Mouse (Mus musculus) cortical plate, adult 2 months (tissue): ENCODE results near the gene BC037034. TPM values are rescaled to one million over a fixed set of nuclear protein-coding genes. Genes with fewer than 3 reads are reported as not detected.
A peak's percentile ranks its signal among the peaks of the same experiment; 100 is the strongest.
"Not testable (repeated sequence)": the region's sequence is repeated elsewhere in the genome, so short reads cannot be mapped to it uniquely, and the experiment has no call there.

ENCODE experiments used
- H3K27ac ChIP-seq: fragments of 200-500 bp; 2 replicates; pipeline ENCODE4 v1.5.1; 2012; ENCODE audit warnings: low read length, control low read depth, inconsistent platforms; ENCODE audit not compliant: insufficient read depth
- H3K4me1 ChIP-seq: fragments of 200-500 bp; 2 replicates; pipeline ENCODE4 v1.6.1; 2011; ENCODE audit warnings: low read length; ENCODE audit not compliant: control insufficient read depth, insufficient read depth
- H3K4me3 ChIP-seq: fragments of 200-500 bp; 2 replicates; pipeline ENCODE4 v1.5.1; 2011; ENCODE audit warnings: mild to moderate bottlenecking, low read length, control low read depth; ENCODE audit not compliant: insufficient read depth
- CTCF ChIP-seq: fragments of 200-500 bp; IDR thresholded peaks from 2 replicates; pipeline ENCODE4 v1.5.1; 2011; ENCODE audit warnings: mild to moderate bottlenecking, control low read depth, low read length; ENCODE audit not compliant: insufficient read depth; ENCODE audit errors: extremely low read depth
- POLR2A ChIP-seq: fragments of 200-500 bp; IDR thresholded peaks from 2 replicates; pipeline ENCODE4 v1.6.1; 2011; ENCODE audit warnings: mild to moderate bottlenecking, low read length, control low read depth; ENCODE audit not compliant: insufficient read depth; ENCODE audit errors: extremely low read depth
- polyA plus RNA-seq: library from polyadenylated mRNA; depleted of rRNA; stranded (reverse); fragments of >200 nt; gene quantifications from 2 replicates; pipeline ENCODE4 v1.2.3, GENCODE M21; 2012; rRNA removed

Gene BC037034
- polyA plus RNA-seq, 1 experiment = 83.9 TPM

GRCm38 (mm10) chr5:138223287-138223686 lies 40.5 kb downstream of the BC037034 start:
- no peak for TF ChIP-seq POLR2A
- no peak for TF ChIP-seq CTCF
- no peaks in the 10 kb centered on the region for H3K4me1 ChIP-seq

GRCm38 (mm10) chr5:138222111-138222510 lies 41.7 kb downstream of the BC037034 start:
- Histone ChIP-seq H3K4me3 (no peak overlapping the region), H3K4me1 (no peaks in the 10 kb centered on the region), H3K27ac (no peak overlapping the region)
- TF ChIP-seq CTCF = peak; percentile 81
- no peak for TF ChIP-seq POLR2A

More at GRCm38 (mm10) chr5:138223287-138223686, 40.5 kb downstream of the BC037034 start:
- no peak overlapping the region for H3K27ac ChIP-seq
- no peak overlapping the region for H3K4me3 ChIP-seq

GRCm38 (mm10) chr5:138219864-138220263 lies 44.0 kb downstream of the BC037034 start:
- Histone ChIP-seq H3K4me3 (no peak overlapping the region), H3K27ac (no peak overlapping the region), H3K4me1 (no peaks in the 10 kb centered on the region)
- TF ChIP-seq CTCF (no peak), POLR2A (no peak)

- not testable (repeated sequence) for H3K4me1 ChIP-seq, H3K27ac ChIP-seq, H3K4me3 ChIP-seq
Observed at GRCm38 (mm10) chr5:138216632-138217031, 47.2 kb downstream of the BC037034 start.

Other genes starting within 250 kb of the BC037034 start
- gene Smok3a, start 242.8 kb downstream of the BC037034 start, polyA plus RNA-seq = not detected in 2 replicates
- gene Smok3b, start 242.6 kb downstream of the BC037034 start, polyA plus RNA-seq = not detected in 2 replicates
- gene Smok3c, start 210.8 kb downstream of the BC037034 start, polyA plus RNA-seq = not detected in 2 replicates
- gene Zkscan1, start 178.9 kb downstream of the BC037034 start, polyA plus RNA-seq = 14.3 and 14.9 TPM in 2 replicates
- gene Zscan21, start 147.1 kb downstream of the BC037034 start, polyA plus RNA-seq = 16.5 and 18.2 TPM in 2 replicates
- 3.9 and 5.4 TPM in 2 replicates for gene Zfp113, start 108.3 kb downstream of the BC037034 start, polyA plus RNA-seq
- gene Cops6, start 103.0 kb downstream of the BC037034 start, polyA plus RNA-seq = 131 and 139 TPM in 2 replicates
- gene Ap4m1, start 92.0 kb downstream of the BC037034 start, polyA plus RNA-seq = 21.6 and 25.3 TPM in 2 replicates
- 17.1 and 19.7 TPM in 2 replicates for gene Mcm7, start 91.6 kb downstream of the BC037034 start, polyA plus RNA-seq
- 54.3 and 55.3 TPM in 2 replicates for gene Taf6, start 76.6 kb downstream of the BC037034 start, polyA plus RNA-seq
- gene Cnpy4, start 76.5 kb downstream of the BC037034 start, polyA plus RNA-seq = 13.3 and 15.8 TPM in 2 replicates
- gene Mblac1, start 69.7 kb downstream of the BC037034 start, polyA plus RNA-seq = 5.7 and 7.3 TPM in 2 replicates
- not detected in 2 replicates for gene Nxpe5, start 38.1 kb downstream of the BC037034 start, polyA plus RNA-seq
- 162 and 163 TPM in 2 replicates for gene Lamtor4, start 8.6 kb downstream of the BC037034 start, polyA plus RNA-seq
- gene Gal3st4, start 8.8 kb upstream of the BC037034 start, polyA plus RNA-seq = 4.2 and 4.4 TPM in 2 replicates
- gene Gm43720, start 15.9 kb upstream of the BC037034 start, polyA plus RNA-seq = 0.02 and 0.08 TPM in 2 replicates
- gene Gpc2, start 16.0 kb upstream of the BC037034 start, polyA plus RNA-seq = 5.6 and 6.0 TPM in 2 replicates
- 2.8 and 3.0 TPM in 2 replicates for gene Stag3, start 16.2 kb upstream of the BC037034 start, polyA plus RNA-seq
- 0.19 and 0.30 TPM in 2 replicates for gene Pvrig, start 77.9 kb upstream of the BC037034 start, polyA plus RNA-seq
- gene Zfp157, start 177.4 kb upstream of the BC037034 start, polyA plus RNA-seq = 16.0 and 17.2 TPM in 2 replicates